Mouse (Mus musculus): ENCODE results near the gene Pde4b. TPM values are rescaled to one million over a fixed set of nuclear protein-coding genes. Genes with fewer than 3 reads are reported as not detected.
A peak's percentile ranks its signal among the peaks of the same experiment; 100 is the strongest.

Pde4b gene
- polyA plus RNA-seq, 1 experiment, result 19.5 TPM

- H3K4me3 ChIP-seq (ENCODE audit: insufficient read depth, low read length), result peak overlapping the region; percentile 56
- H3K27ac ChIP-seq (ENCODE audit: insufficient read depth, low read depth, low read length), result peak overlapping the region; percentile 87
- H3K4me1 ChIP-seq (ENCODE audit: control insufficient read depth, insufficient read depth, low read length), result peaks cover 61% of the 10 kb centered on the region
- TF ChIP-seq CTCF (IDR thresholded peaks at IDR 0.05; ENCODE audit: low read depth, low read length), result no peak
- no peak for TF ChIP-seq POLR2A (IDR thresholded peaks at IDR 0.05; ENCODE audit: borderline replicate concordance, low read depth, low read length)
These were observed 484.7 kb downstream of the Pde4b start for GRCm38 (mm10) chr4:102572031-102572430.

GRCm38 (mm10) chr4:102572591-102572990 lies 485.2 kb downstream of the Pde4b start:
- Histone ChIP-seq H3K4me3 (ENCODE audit: insufficient read depth, low read length) (peak overlapping the region; percentile 56), H3K27ac (ENCODE audit: insufficient read depth, low read depth, low read length) (peak overlapping the region; percentile 87), H3K4me1 (ENCODE audit: control insufficient read depth, insufficient read depth, low read length) (peaks cover 58% of the 10 kb centered on the region)
- TF ChIP-seq POLR2A (IDR thresholded peaks at IDR 0.05; ENCODE audit: borderline replicate concordance, low read depth, low read length) (no peak), CTCF (IDR thresholded peaks at IDR 0.05; ENCODE audit: low read depth, low read length) (no peak)

- H3K27ac ChIP-seq (ENCODE audit: insufficient read depth, low read depth, low read length), result peak overlapping the region; percentile 87
- peaks cover 54% of the 10 kb centered on the region for H3K4me1 ChIP-seq (ENCODE audit: control insufficient read depth, insufficient read depth, low read length)
- H3K4me3 ChIP-seq (ENCODE audit: insufficient read depth, low read length), result 0 out of 2 replicates have a peak overlapping the region, but pooled peaks have one; percentile 44
- no peak for TF ChIP-seq POLR2A (IDR thresholded peaks at IDR 0.05; ENCODE audit: borderline replicate concordance, low read depth, low read length)
- no peak for TF ChIP-seq CTCF (IDR thresholded peaks at IDR 0.05; ENCODE audit: low read depth, low read length)
These were observed 486.0 kb downstream of the Pde4b start for GRCm38 (mm10) chr4:102573361-102573781.

GRCm38 (mm10) chr4:102574226-102574625 lies 486.9 kb downstream of the Pde4b start:
- TF ChIP-seq POLR2A (IDR thresholded peaks at IDR 0.05; ENCODE audit: borderline replicate concordance, low read depth, low read length) (no peak), CTCF (IDR thresholded peaks at IDR 0.05; ENCODE audit: low read depth, low read length) (no peak)
- peak overlapping the region; percentile 87 for H3K27ac ChIP-seq (ENCODE audit: insufficient read depth, low read depth, low read length)
- H3K4me3 ChIP-seq (ENCODE audit: insufficient read depth, low read length), result peak overlapping the region; percentile 44
- H3K4me1 ChIP-seq (ENCODE audit: control insufficient read depth, insufficient read depth, low read length), result peaks cover 49% of the 10 kb centered on the region

- H3K4me3 ChIP-seq (ENCODE audit: insufficient read depth, low read length), result peak overlapping the region; percentile 44
- H3K27ac ChIP-seq (ENCODE audit: insufficient read depth, low read depth, low read length), result peak overlapping the region; percentile 87
- TF ChIP-seq CTCF (IDR thresholded peaks at IDR 0.05; ENCODE audit: low read depth, low read length), result no peak
- TF ChIP-seq POLR2A (IDR thresholded peaks at IDR 0.05; ENCODE audit: borderline replicate concordance, low read depth, low read length), result no peak
- peaks cover 47% of the 10 kb centered on the region for H3K4me1 ChIP-seq (ENCODE audit: control insufficient read depth, insufficient read depth, low read length)
These were observed 487.4 kb downstream of the Pde4b start for GRCm38 (mm10) chr4:102574666-102575254.

- Histone ChIP-seq H3K4me3 (ENCODE audit: insufficient read depth, low read length) (no peak overlapping the region), H3K4me1 (ENCODE audit: control insufficient read depth, insufficient read depth, low read length) (peaks cover 49% of the 10 kb centered on the region), H3K27ac (ENCODE audit: insufficient read depth, low read depth, low read length) (no peak overlapping the region)
- TF ChIP-seq CTCF (IDR thresholded peaks at IDR 0.05; ENCODE audit: low read depth, low read length) (no peak), POLR2A (IDR thresholded peaks at IDR 0.05; ENCODE audit: borderline replicate concordance, low read depth, low read length) (no peak)
These were observed 488.8 kb downstream of the Pde4b start for GRCm38 (mm10) chr4:102576109-102576508.

- Histone ChIP-seq H3K27ac (ENCODE audit: insufficient read depth, low read depth, low read length) (no peak overlapping the region), H3K4me1 (ENCODE audit: control insufficient read depth, insufficient read depth, low read length) (peaks cover 51% of the 10 kb centered on the region), H3K4me3 (ENCODE audit: insufficient read depth, low read length) (no peak overlapping the region)
- TF ChIP-seq POLR2A (IDR thresholded peaks at IDR 0.05; ENCODE audit: borderline replicate concordance, low read depth, low read length) (no peak), CTCF (IDR thresholded peaks at IDR 0.05; ENCODE audit: low read depth, low read length) (no peak)
These were observed 490.3 kb downstream of the Pde4b start for GRCm38 (mm10) chr4:102577636-102578035.

- H3K4me3 ChIP-seq (ENCODE audit: insufficient read depth, low read length), result no peak overlapping the region
- no peak overlapping the region for H3K27ac ChIP-seq (ENCODE audit: insufficient read depth, low read depth, low read length)
- no peak for TF ChIP-seq CTCF (IDR thresholded peaks at IDR 0.05; ENCODE audit: low read depth, low read length)
- TF ChIP-seq POLR2A (IDR thresholded peaks at IDR 0.05; ENCODE audit: borderline replicate concordance, low read depth, low read length), result no peak
- peaks cover 46% of the 10 kb centered on the region for H3K4me1 ChIP-seq (ENCODE audit: control insufficient read depth, insufficient read depth, low read length)
These were observed 491.7 kb downstream of the Pde4b start for GRCm38 (mm10) chr4:102579051-102579450.

- TF ChIP-seq CTCF (IDR thresholded peaks at IDR 0.05; ENCODE audit: low read depth, low read length), result no peak
- TF ChIP-seq POLR2A (IDR thresholded peaks at IDR 0.05; ENCODE audit: borderline replicate concordance, low read depth, low read length), result no peak
- no peak overlapping the region for H3K4me3 ChIP-seq (ENCODE audit: insufficient read depth, low read length)
- H3K27ac ChIP-seq (ENCODE audit: insufficient read depth, low read depth, low read length), result no peak overlapping the region
- peaks cover 47% of the 10 kb centered on the region for H3K4me1 ChIP-seq (ENCODE audit: control insufficient read depth, insufficient read depth, low read length)
These were observed 492.4 kb downstream of the Pde4b start for GRCm38 (mm10) chr4:102579746-102580145.

GRCm38 (mm10) chr4:102582165-102582749 lies 494.9 kb downstream of the Pde4b start:
- no peak for TF ChIP-seq CTCF (IDR thresholded peaks at IDR 0.05; ENCODE audit: low read depth, low read length)
- no peak for TF ChIP-seq POLR2A (IDR thresholded peaks at IDR 0.05; ENCODE audit: borderline replicate concordance, low read depth, low read length)
- peaks cover 46% of the 10 kb centered on the region for H3K4me1 ChIP-seq (ENCODE audit: control insufficient read depth, insufficient read depth, low read length)
- no peak overlapping the region for H3K4me3 ChIP-seq (ENCODE audit: insufficient read depth, low read length)
- H3K27ac ChIP-seq (ENCODE audit: insufficient read depth, low read depth, low read length), result no peak overlapping the region

All from bone marrow macrophage, adult 2 months (primary cell).